Mouse (Mus musculus): ENCODE measurements around the gene Olfr904.
"Not testable (repeated sequence)": the region's sequence is repeated elsewhere in the genome, so short reads cannot be mapped to it uniquely, and the experiment has no call there.

Gene Olfr904

DNA sequence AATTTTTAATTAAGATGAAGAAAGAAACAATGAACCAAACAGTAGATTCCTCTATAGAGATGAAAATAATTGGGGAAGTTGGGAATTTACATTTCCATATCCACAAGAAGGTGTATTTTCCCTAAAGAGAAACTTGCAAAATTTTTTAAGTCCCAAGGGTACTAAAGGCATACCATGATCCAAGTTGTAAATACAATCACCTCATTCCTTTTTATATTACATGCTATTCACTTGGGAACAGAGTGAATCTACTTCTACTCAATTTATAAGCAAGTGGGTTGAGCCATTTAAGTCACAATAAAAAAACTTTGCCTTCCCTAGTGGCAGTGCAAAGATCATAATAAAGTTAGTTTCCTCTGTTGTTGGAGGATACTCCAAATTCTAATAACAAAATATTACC, at the start of gene Olfr904:
Gene Olfr904, plus strand, starts transcription at position 301 of the 400 bp plus-strand sequence.
- DNase-seq (ENCODE audit: low spot score) = no peak

DNA sequence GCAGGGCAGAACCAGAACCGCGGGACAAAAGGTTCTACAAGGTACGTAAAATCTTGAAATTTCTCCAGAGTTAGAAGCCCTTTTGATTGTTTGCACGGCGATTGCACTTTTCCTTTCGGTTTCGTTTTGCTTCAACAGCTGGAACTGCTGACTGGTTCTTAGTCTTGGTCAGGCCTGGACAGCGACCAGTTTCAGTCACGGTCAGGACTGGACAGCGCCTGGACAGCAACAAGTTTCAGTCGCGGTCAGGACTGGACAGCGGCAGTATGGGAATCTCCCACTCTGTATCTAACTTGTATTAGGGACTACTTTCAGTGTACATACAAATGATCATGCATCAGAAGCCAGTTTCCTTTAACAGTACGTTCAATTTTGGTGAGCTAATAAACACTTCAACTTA, 49.4 kb upstream of the Olfr904 start:
- DNase-seq (ENCODE audit: low spot score) = not testable (repeated sequence)

DNA sequence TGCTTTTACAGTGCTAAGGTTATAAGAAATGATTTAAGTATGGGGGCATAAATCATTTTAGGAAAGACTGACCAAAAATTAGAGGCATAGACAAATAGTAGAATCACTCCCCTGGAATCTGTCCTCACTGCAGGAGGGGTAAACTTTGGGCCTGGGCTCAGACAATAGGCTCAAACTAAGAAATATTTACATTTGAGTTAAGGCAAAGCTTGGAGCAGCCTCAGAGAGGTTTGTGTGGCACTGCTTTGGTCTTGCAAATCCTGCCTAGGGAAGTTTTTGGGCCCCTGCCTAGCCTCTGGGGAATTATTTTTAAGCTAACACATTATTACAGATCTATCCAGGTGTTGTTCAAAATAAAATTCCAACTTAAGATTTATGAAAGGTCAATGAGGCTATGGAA, 39.1 kb upstream of the Olfr904 start:
- DNase-seq (ENCODE audit: low spot score) = no peak

DNA sequence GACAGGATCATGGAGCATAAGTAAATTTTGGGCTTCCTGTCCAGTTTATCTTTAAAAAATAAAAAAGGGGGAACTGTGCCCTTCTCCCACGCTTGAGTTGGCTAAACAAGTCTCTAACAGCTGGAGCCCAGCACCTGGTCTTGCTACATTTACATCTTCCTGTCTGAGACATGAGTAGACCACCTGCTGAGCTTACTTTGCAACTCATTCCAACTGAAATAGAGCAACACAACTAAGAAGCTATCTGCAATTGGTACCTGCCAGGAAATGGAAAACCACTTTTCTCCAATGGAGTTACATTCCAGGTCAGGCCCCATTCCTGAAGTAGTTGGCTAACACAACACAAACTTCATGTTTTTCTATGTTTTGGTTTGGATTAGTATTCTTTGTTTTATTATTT, 35.9 kb upstream of the Olfr904 start:
- no peak for DNase-seq (ENCODE audit: low spot score)

DNA sequence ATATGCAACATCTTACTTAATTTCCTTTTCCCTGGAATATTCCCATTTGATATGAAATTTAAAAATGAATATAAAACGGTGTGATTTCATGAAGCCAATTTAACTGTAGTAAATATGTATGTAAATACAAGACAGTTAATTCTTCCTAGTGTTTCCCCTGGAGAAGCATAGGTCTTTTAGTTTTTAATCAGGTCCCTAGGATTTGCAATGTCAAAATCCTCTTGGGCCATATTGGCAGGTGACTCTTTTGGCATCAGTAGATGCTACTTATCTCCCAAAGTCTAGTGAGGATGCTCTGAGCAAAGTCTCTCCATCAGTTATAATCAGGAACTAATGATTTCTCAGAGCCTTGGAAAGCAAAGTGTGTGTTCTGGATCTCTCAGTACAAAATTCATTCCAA, 33.8 kb upstream of the Olfr904 start, which contains the start of gene Olfr901:
Gene Olfr901, plus strand, starts transcription at position 301 of the 400 bp plus-strand sequence.
- DNase-seq (ENCODE audit: low spot score) = no peak

DNA sequence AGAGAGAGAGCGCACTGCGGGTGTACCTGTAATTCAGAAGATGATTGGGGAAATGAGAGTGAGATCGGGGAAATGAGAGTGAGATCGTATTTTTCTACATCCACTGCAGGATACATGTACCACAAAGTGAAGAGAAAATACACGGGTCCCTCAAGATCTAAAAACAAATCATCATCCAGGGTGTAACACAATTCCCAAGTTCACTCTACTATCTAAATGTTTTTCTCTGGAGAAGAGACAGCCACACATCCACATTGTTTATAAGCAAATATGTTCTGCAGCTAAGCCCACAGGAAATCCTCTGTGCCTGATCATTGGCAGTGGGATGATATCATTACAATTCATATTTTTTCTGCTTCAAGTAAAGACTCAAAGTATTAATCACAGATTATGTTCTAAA, 15.6 kb upstream of the Olfr904 start, which contains the start of gene Olfr902:
Gene Olfr902, plus strand, starts transcription at position 301 of the 400 bp plus-strand sequence.
- no peak for DNase-seq (ENCODE audit: low spot score)

DNA sequence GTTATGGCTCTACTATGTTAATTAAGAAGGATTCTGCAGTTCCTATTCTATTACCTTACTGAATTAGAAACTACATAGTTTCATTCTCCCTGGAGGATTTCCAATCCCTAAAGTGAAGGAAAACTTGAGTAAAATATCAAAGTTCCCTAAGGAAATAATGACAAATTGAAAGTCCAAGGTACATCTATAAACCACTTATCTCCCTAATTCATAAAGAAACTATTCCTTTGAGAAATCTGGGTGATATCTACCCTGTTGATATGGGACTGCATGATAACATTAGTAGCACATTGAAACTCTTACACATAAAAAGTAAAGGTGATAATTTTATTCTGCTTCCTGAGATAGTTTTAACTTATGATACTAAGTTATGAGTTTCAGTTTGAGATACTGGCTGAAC, 7.9 kb downstream of the Olfr904 start, which contains the start of gene Olfr905:
Gene Olfr905, plus strand, starts transcription at position 301 of the 400 bp plus-strand sequence.
- no peak for DNase-seq (ENCODE audit: low spot score)

DNA sequence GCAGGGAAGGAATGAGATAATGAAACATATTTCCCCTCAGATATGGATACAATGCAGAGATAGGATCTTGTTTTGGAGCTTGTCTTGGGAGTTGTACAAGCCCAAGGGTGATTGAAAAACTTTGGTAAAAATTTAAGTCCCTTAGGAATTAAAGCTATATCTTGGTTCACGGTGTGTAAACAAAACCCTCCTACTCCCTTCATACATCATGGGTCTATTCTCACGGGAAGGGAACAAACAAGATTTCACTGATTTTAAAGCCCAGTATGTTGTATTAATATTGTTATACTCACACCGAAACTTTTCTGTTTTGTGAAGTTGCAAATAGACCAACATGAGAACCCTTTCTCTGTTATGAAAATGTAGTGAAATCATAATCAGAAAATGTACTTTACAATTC, 23.8 kb downstream of the Olfr904 start, which contains the start of gene Olfr906:
Gene Olfr906, plus strand, starts transcription at position 301 of the 400 bp plus-strand sequence.
- no peak for DNase-seq (ENCODE audit: low spot score)

DNA sequence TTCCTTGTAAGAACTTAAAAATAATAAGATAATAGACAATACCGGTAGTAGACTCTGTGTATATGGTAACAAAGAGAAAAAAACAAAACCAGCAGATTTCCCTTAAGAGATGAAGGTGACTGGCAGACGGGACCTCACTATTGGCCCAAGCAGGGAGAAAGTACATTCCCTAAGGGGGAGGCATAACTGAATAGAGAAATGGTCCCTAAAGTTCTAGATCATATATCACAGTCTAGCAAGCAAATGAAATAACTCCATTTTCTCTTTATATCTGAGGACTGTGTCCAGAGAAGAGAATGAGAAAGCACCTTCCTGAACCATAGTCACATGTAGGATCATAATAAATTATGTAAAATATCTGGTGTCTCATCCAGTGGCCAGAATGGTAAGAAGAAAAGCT, 32.6 kb downstream of the Olfr904 start, which contains the start of gene Olfr907:
Gene Olfr907, plus strand, starts transcription at position 301 of the 400 bp plus-strand sequence.
- no peak for DNase-seq (ENCODE audit: low spot score)

DNA sequence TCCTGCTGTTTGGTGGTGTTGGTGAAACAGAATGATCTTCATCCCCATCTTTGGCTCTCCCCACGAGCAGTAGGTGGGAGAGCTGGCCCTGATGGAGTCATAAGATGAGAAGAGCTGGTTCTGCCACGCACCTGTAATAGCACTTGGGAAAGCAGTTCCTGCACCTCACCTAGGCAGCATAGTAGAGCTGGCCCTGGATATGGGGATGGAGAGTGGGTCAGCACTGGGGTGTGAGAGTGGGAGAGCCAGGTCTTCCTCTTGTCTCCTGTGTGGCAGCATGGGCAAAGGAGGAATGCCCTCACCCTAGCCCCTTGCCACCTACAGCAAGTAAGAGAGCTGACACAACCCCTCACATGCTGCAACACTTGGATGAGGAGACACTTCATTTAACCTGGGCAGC, 49.4 kb downstream of the Olfr904 start:
- no peak for DNase-seq (ENCODE audit: low spot score)

All from layer of hippocampus, adult 11-12 months (tissue).